In the genomic region with DNA sequence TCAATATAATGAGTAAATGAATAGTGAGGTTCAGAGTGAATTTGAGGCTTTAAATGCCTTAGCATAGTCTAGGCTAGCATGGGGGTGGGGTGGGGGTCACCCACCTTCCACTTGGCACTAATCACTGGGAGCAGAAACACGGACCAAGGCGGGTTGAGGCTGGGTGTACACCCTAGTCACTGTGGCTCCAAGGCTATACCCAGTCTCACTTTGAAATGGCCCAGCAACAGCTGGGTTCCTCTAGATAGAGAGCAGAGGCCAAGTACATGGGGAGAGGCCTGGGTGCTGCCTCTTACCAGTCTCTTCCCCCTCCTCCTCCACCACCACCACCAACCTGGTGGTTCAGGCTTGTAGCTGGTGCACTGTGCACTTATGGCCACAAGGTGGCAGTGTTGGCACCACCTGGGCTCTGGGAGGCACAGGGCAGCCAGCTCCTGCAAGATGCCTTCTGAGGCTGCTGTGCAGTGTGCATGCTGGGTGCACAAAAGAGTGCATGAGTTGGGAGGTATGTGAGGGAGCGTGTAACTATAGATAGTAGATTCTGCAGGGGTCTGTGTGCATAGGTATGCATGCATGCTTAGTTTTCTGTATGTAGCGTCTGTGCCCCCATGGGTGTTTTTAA, we compare ENCODE assay signal across 8 mouse cellular contexts.
DNase-seq lines count a peak whose midpoint lies in the region; ATAC-seq and TF ChIP-seq lines count a peak whose summit lies in the region.

No protein-coding gene starts in this region.

- no peaks in the 10 kb centered on the region for H3K27me3 ChIP-seq in hindbrain, postnatal 0 days (ENCODE audit: insufficient read depth, low read length)

- no peak overlapping the region for H3K9ac ChIP-seq in hindbrain, postnatal 0 days (replicated peaks; ENCODE audit: low read length)

- no peak overlapping the region for H3K27ac ChIP-seq in gastrocnemius, adult 2 months
- H3K27ac ChIP-seq in hindbrain, postnatal 0 days = no peak overlapping the region

- ATAC-seq in hindbrain, postnatal 0 days = peak; percentile 86
- ATAC-seq in megakaryocyte-erythroid progenitor cell, adult 5-6 weeks (replicated peaks; ENCODE audit: low FRiP score, low TSS enrichment, poor library complexity, severe bottlenecking) = peak; percentile 90

- no peaks in the 10 kb centered on the region for H3K9me3 ChIP-seq in hindbrain, postnatal 0 days (ENCODE audit: low read length)

- no peaks in the 10 kb centered on the region for H3K36me3 ChIP-seq in hindbrain, postnatal 0 days (ENCODE audit: insufficient read depth, low read length)

- H3K4me2 ChIP-seq in hindbrain, postnatal 0 days (ENCODE audit: low read depth, low read length) = no peak overlapping the region

- intact Hi-C loops in gastrocnemius, adult 2 months (cut with DNase I) = loop anchor here (2.0 to 10.0 kb wide), 4 partner anchors 151 to 663 kb away; no protein-coding TSS in a partner anchor

- no peak for TF ChIP-seq CTCF in gastrocnemius, adult 2 months (IDR thresholded peaks at IDR 0.05)
- TF ChIP-seq CTCF in hindbrain, postnatal 0 days (IDR thresholded peaks at IDR 0.05; ENCODE audit: low read depth) = peak; percentile 100

- DNase-seq in adipocyte (ENCODE audit: low spot score) = peak; percentile 82
- DNase-seq in cerebellum, postnatal 4 days (ENCODE audit: low spot score in 2 of 2) = peak; percentile 80 to 87
- DNase-seq in gastrocnemius, adult 2 months = peak; percentile 77
- peak; percentile 92 for DNase-seq in hindbrain, postnatal 0 days (ENCODE audit: low spot score)
- DNase-seq in left cerebral cortex, adult 11 months (ENCODE audit: low spot score) = peak; percentile 75
- peak; percentile 79 for DNase-seq in right cerebral cortex, postnatal 25 days
- peak; percentile 70 to 77 for DNase-seq in urinary bladder, postnatal 4 days (ENCODE audit: low spot score in 2 of 2)

- H3K4me1 ChIP-seq in hindbrain, postnatal 0 days (ENCODE audit: insufficient read depth, low read length) = no peaks in the 10 kb centered on the region

- H3K4me3 ChIP-seq in gastrocnemius, adult 2 months = no peak overlapping the region
- no peak overlapping the region for H3K4me3 ChIP-seq in hindbrain, postnatal 0 days (ENCODE audit: low read length)

- WGBS in hindbrain, postnatal 0 days = 60% methylated on average over 4 of the region's 4 CpGs
